Mouse (Mus musculus) mouse embryonic stem cell (cell line): ENCODE measurements around the gene Pcdh19.

ENCODE experiments used
- in situ Hi-C, 2 experiments: fragments of 300-500 bp; cut with MboI; formaldehyde crosslinking; loops; 1 replicate in 1 of 2; 3 replicates in 1 of 2; pipeline ENCODE4 v1.14.3; 2019 to 2020; ENCODE audit warnings: low sequenced_read_pairs in 2 of 2, low pct_unique_long_range_greater_than_20kb in 1 of 2, mixed read lengths in 1 of 2; ENCODE audit not compliant: unreplicated experiment in 1 of 2

The Pcdh19 gene

GRCm38 (mm10) chrX:133675121-133675520 lies 13.7 kb downstream of the Pcdh19 start:
- in situ Hi-C loops, result no loop called here

GRCm38 (mm10) chrX:133673796-133674195 lies 15.0 kb downstream of the Pcdh19 start:
- in situ Hi-C loops, result no loop called here

GRCm38 (mm10) chrX:133660111-133660510 lies 28.7 kb downstream of the Pcdh19 start:
- in situ Hi-C loops, result no loop called here

- in situ Hi-C loops, result no loop called here
Observed at GRCm38 (mm10) chrX:133657308-133658302, 31.2 kb downstream of the Pcdh19 start.

- in situ Hi-C loops, result no loop called here
Observed at GRCm38 (mm10) chrX:133655876-133656538, 32.8 kb downstream of the Pcdh19 start.

GRCm38 (mm10) chrX:133655196-133655595 lies 33.6 kb downstream of the Pcdh19 start:
- in situ Hi-C loops, result no loop called here

GRCm38 (mm10) chrX:133653071-133653470 lies 35.7 kb downstream of the Pcdh19 start:
- in situ Hi-C loops, result no loop called here

GRCm38 (mm10) chrX:133650379-133650778 lies 38.4 kb downstream of the Pcdh19 start:
- in situ Hi-C loops, result no loop called here

- in situ Hi-C loops, result no loop called here
Observed at GRCm38 (mm10) chrX:133647809-133648208, 41.0 kb downstream of the Pcdh19 start.

GRCm38 (mm10) chrX:133639445-133639844 lies 49.3 kb downstream of the Pcdh19 start:
- in situ Hi-C loops, result no loop called here

GRCm38 (mm10) chrX:133629538-133629937 lies 59.2 kb downstream of the Pcdh19 start:
- in situ Hi-C loops, result no loop called here

GRCm38 (mm10) chrX:133618222-133618621 lies 70.6 kb downstream of the Pcdh19 start:
- in situ Hi-C loops, result no loop called here

GRCm38 (mm10) chrX:133605828-133606227 lies 83.0 kb downstream of the Pcdh19 start:
- in situ Hi-C loops, result no loop called here

- in situ Hi-C loops, result no loop called here
Observed at GRCm38 (mm10) chrX:133604272-133604671, 84.5 kb downstream of the Pcdh19 start.

GRCm38 (mm10) chrX:133602068-133602467 lies 86.7 kb downstream of the Pcdh19 start:
- in situ Hi-C loops, result no loop called here

- in situ Hi-C loops, result no loop called here
Observed at GRCm38 (mm10) chrX:133601658-133602057, 87.1 kb downstream of the Pcdh19 start.

- in situ Hi-C loops, result no loop called here
Observed at GRCm38 (mm10) chrX:133601195-133601594, 87.6 kb downstream of the Pcdh19 start.

GRCm38 (mm10) chrX:133575601-133576382 lies 113.0 kb downstream of the Pcdh19 start:
- in situ Hi-C loops, result no loop called here

- in situ Hi-C loops, result no loop called here
Observed at GRCm38 (mm10) chrX:133565355-133565754, 123.4 kb downstream of the Pcdh19 start.
